Mouse (Mus musculus): ENCODE results near the gene Ndufa13. TPM values are rescaled to one million over a fixed set of nuclear protein-coding genes. Genes with fewer than 3 reads are reported as not detected.

The Ndufa13 gene
- total RNA-seq, 2 experiments from 2014 or later: 133 to 137 TPM

DNA sequence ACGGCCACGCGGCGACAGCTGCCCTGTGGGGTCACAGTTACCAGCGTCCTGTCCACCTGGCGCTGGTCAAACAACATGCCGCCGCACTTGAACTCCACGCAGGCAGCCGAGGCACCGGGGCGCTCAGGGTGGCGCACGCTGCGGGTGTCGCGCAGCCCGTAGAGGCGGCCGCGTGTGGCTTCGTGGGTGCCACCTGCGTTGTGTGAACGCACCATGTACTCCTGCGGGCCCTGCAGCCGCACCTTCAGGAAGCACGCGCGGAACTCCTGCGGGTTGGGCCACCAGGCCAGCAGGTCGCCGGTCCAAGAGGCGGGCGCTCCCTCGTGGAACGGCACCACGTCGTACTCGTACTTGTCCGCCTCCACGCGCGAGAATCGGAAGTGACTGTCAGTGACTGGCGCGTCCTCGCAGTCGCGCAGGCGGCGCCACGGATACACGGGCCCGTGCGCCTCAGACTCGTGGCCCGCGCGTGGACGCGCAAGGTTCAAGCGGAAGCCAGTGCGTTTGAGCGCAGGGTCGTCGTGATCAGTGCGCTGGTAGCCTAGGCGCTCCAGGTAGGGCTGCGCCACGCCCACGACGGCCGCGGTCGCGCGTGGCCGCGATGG lies 21.0 kb downstream of the Ndufa13 start:
- no peak for DNase-seq (ENCODE audit: low spot score in 2 of 2)

DNA sequence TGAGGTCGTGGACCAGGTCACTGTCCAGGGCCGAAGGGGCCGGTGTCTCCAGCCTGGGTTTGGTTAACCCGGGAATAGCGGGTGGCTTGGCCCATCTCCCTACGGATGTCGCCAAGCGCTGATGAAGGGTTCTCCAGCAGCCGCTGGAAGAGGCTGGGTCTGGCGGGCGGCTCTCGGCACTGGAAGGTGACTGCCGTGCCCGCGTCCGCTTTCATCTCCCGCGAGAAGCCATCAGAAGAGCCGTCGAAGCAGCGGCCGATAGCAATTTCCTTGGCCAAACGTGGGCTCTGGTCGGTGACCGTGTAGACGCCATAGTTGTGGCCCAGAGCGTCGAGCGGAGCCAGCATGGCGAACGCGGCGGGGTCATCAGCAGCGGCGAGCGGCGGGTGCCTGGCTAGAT lies 21.5 kb downstream of the Ndufa13 start:
- DNase-seq (ENCODE audit: low spot score in 2 of 2): no peak

DNA sequence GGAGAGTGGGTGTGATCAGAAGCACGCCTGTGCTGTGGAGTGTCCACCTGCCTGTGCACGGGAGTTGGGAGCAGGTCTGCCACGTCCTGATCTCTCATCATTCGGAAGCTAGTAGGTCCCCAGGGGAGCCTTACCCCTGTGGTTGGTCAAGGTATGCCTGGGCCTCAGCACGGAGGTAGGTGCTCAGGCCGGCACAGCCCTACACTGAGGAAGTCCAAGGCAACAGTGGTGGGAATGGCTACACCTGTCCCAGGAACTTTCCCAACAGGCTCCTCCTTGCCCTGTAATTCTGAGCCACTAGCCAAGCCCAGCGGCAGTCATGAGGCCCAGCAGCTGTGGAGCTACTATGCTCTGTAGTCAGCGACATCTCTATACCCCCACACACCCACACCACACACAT lies 22.7 kb downstream of the Ndufa13 start:
- DNase-seq (ENCODE audit: low spot score in 2 of 2): no peak

GRCm38 (mm10) chr8:69877992-69878391 lies 24.4 kb downstream of the Ndufa13 start:
- no peak for DNase-seq (ENCODE audit: low spot score in 2 of 2)

GRCm38 (mm10) chr8:69877396-69877795 lies 25.0 kb downstream of the Ndufa13 start:
- no peak for DNase-seq (ENCODE audit: low spot score in 2 of 2)

- no peak for DNase-seq (ENCODE audit: low spot score in 2 of 2)
Measured at GRCm38 (mm10) chr8:69876967-69877366, 25.4 kb downstream of the Ndufa13 start.

DNA sequence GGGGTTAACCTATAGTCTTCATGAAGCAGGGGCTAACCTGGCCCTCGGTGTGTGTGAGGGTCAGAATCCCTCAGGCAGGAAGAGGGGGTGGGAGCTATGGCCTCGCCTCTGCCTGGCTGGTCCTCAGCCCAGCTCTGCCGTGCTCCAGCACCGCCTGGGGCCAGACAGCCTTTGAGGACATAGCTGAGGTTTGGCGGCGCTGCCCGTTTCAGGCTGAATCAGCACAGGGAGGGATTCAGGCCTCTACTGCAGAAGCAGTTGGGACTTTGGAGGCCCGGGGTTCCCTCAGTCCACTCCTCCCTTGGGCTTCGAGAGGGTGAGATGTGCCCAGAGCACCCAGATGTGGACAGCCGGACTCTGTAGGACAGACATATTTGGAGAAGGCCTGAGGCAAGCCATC lies 26.3 kb downstream of the Ndufa13 start:
- DNase-seq (ENCODE audit: low spot score in 2 of 2): no peak

GRCm38 (mm10) chr8:69874654-69875053 lies 27.7 kb downstream of the Ndufa13 start:
- no peak for DNase-seq (ENCODE audit: low spot score in 2 of 2)

GRCm38 (mm10) chr8:69874155-69874554 lies 28.2 kb downstream of the Ndufa13 start:
- DNase-seq (ENCODE audit: low spot score in 2 of 2): no peak

- DNase-seq (ENCODE audit: low spot score in 2 of 2): no peak
Measured at GRCm38 (mm10) chr8:69870907-69871306, 31.5 kb downstream of the Ndufa13 start.

- no peak for DNase-seq (ENCODE audit: low spot score in 2 of 2)
Measured at GRCm38 (mm10) chr8:69870003-69870765, 32.2 kb downstream of the Ndufa13 start.

GRCm38 (mm10) chr8:69867696-69868326 lies 34.5 kb downstream of the Ndufa13 start:
- DNase-seq (ENCODE audit: low spot score in 2 of 2): no peak

- no peak for DNase-seq (ENCODE audit: low spot score in 2 of 2)
Measured at GRCm38 (mm10) chr8:69864180-69864579, 38.2 kb downstream of the Ndufa13 start.

DNA sequence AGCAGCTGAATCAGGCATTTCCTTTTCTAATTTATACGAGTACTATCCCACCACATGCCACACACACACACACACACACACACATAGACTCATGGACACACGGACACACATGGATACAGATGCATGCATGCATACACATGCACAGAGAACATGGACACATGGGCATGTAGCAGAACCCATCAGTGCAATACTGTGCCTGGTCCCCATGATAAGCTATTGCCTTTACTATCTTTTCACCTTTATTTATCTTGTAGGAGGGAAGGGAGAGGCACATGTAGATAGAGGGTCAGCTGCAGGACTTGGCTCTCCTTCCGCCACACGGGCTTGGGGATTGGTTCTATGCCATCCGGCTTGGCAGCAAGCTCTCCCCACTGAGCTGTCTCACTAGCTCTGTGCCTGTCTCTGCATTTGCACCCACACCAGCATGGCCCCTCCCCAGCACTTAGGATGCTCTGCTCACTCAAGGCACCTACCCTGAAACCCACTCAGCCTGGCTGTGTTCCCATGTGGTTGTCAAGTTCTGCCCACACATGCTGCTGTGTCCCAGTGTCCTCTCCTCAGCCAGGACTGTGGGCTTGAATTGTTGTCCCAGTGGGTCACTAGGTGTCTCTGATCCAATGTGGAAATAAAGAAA lies 38.9 kb downstream of the Ndufa13 start:
- DNase-seq (ENCODE audit: low spot score in 2 of 2): no peak

- no peak for DNase-seq (ENCODE audit: low spot score in 2 of 2)
Measured at GRCm38 (mm10) chr8:69861251-69861650, 41.1 kb downstream of the Ndufa13 start.

GRCm38 (mm10) chr8:69860807-69861206 lies 41.6 kb downstream of the Ndufa13 start:
- no peak for DNase-seq (ENCODE audit: low spot score in 2 of 2)

DNA sequence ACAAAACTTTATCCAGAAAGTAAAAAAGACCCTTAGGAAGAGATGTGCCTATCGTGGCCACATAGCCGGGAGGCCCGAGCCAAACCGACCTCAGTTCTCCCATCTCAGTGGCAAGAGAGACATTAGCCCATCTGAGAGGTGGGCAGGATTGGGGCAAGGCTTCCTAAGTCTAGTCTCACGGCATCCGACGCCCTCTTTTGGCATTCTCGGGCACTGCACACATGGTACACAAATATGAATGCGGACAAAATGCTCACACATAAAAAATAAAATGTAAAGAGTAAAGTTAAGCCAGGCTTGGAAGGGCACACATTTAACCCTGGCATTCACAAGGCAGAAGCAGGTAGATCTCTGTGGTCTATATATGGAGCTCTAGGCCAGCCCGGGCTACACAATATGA lies 48.5 kb downstream of the Ndufa13 start:
- no peak for DNase-seq (ENCODE audit: low spot score in 2 of 2)

GRCm38 (mm10) chr8:69850926-69851506 lies 51.3 kb downstream of the Ndufa13 start:
- DNase-seq (ENCODE audit: low spot score in 2 of 2): no peak

GRCm38 (mm10) chr8:69849899-69850298 lies 52.5 kb downstream of the Ndufa13 start:
- DNase-seq (ENCODE audit: low spot score in 2 of 2): no peak

DNA sequence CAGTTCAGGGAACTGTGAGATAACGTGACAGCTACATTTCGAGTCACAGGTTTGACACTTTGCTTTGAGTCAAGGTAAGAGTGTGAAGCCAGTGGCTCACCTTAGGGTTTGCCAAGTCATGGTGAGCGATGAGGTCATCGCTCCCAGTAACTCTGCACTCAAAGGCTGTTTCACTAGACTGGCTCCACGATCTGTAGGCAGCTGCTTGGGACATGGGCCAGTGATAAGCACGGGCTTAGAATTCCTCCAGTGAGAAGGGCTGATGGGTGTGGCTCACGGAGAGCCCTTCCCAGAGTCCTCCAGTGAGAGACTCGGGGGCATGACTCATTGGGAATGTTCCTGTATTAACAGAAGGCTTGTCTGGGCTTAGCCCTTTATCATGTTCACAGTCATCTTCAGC lies 53.4 kb downstream of the Ndufa13 start:
- no peak for DNase-seq (ENCODE audit: low spot score in 2 of 2)
